Mouse (Mus musculus): ENCODE results near the gene Iqschfp.

DNA sequence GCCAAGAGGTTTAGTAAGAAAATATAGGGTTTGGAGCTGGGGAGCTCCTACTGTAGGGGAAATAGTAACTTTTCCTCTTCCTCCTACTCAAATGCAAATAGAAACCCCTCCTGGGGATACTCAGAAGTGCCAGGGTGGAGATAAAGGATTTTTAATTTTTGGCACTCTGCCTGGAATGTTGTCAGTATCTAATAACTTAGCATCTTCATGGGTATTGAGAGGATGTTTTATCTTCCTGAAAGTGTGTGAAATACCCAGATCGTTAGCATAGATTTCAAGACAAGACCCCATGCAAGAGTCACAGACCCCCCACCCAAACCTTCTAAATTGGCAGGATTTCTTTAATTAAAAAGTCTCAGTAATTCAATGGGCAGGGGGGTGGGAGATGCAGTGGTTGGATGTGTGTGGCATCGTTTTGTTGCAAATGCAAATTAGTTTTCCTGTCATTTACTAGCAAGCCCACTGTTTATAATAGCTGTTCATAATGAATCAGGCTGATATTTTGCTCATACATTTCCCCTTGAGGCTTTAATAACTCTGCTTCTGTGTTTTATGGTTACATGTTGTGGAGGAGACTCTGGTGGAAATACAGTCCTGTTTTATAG, 213.2 kb downstream of the Iqschfp start:
- TF ChIP-seq CTCF (IDR thresholded peaks at IDR 0.05; ENCODE audit: control insufficient read depth, insufficient read depth, insufficient replicate concordance, low read depth, low read length): no peak
- no peak for TF ChIP-seq POLR2A (IDR thresholded peaks at IDR 0.05; ENCODE audit: control insufficient read depth, low read depth, low read length)
